Mouse (Mus musculus): ENCODE data around the gene Ntf5.

DNA sequence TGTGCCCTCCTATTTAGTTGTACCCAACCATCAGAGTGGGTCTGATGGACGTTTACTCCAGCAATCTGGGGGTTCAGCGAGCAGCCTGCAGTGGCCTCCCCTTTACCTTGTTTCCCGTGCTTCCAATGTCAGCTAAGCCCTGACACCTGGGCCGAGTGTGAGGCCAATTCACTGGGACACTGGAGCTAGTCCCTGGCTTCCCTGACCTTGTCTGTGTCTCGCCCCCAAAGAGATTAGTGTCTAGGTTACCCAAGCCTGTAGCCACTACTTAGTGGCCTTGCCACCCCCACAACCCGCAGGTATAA lies 7.1 kb downstream of the Ntf5 start, which contains the start of gene Lhb:
- no peak for TF ChIP-seq ZNF384 (IDR thresholded peaks at IDR 0.05; ENCODE audit: low read depth, low read length)
- no peak for TF ChIP-seq POLR2A (IDR thresholded peaks at IDR 0.05; ENCODE audit: low read depth, low read length)
- no peak for TF ChIP-seq HCFC1 (IDR thresholded peaks at IDR 0.05; ENCODE audit: low read depth, low read length)
- TF ChIP-seq POLR2AphosphoS2 (IDR thresholded peaks at IDR 0.05; ENCODE audit: low read depth, low read length), result no peak
- TF ChIP-seq EP300 (IDR thresholded peaks at IDR 0.05; ENCODE audit: low read length), result no peak

Data from CH12.LX (cell line).